Mouse (Mus musculus) thymus, adult 2 months (tissue): ENCODE measurements around the gene Hc.

Experiments used
- CTCF ChIP-seq: fragments of 200-500 bp; IDR thresholded peaks from 2 replicates; pipeline ENCODE4 v1.5.1; 2012; ENCODE audit warnings: mild to moderate bottlenecking, control low read depth, low read length, moderate library complexity, borderline replicate concordance; ENCODE audit not compliant: control insufficient read depth, poor library complexity, insufficient read depth; ENCODE audit errors: extremely low read depth
- POLR2A ChIP-seq: fragments of 200-500 bp; IDR thresholded peaks from 2 replicates; pipeline ENCODE4 v1.6.1; 2012; ENCODE audit warnings: mild to moderate bottlenecking, low read length, control low read depth, moderate library complexity; ENCODE audit not compliant: control insufficient read depth, poor library complexity, insufficient read depth; ENCODE audit errors: extremely low read depth

DNA sequence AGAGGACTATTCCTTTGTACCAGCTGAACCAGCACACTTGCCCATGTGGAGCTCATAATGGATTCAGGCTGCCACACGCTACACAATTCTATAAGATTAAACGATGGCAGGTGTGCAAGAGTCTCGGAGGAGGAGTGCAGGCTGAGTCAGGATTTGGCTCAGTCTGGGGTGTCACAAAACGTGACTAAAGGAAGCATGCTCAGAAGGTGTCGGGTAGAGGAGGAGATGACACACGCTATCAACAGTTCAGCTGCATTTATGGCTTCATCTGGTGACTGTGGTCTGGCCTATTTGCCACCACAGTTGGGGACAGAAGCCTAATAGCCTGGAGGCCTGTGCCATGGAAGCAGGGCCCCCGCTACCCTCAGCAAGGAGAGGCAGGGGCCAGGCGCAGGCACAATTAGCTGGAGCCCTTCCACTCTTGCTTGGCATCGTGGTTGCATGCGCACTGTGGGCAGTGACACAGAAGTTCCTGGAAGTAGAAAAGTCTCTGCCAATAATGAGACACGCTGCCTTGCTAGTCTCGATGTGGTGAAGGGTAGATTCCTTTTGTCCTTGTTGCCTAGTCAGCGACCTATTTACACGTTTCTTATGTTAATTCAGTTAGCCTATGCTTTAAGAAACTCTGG lies 79.0 kb downstream of the Hc start:
- TF ChIP-seq CTCF (no peak), POLR2A (no peak)
